Mouse (Mus musculus): ENCODE data around the gene Mei1. TPM values are rescaled to one million over a fixed set of nuclear protein-coding genes. Genes with fewer than 3 reads are reported as not detected.

Gene Mei1
- polyA plus RNA-seq, 1 experiment from 2014 or later, result 0.09 TPM

- no peak overlapping the region for H3K4me2 ChIP-seq (replicated peaks)
- peaks cover 30% of the 10 kb centered on the region for H3K4me1 ChIP-seq
- H3K36me3 ChIP-seq, result peaks cover 18% of the 10 kb centered on the region
- H3K27ac ChIP-seq, result peak overlapping the region; percentile 65; the same call in 1 of the 2 replicates
- H3K9me3 ChIP-seq, result no peaks in the 10 kb centered on the region
- WGBS, result 61% methylated on average over 22 of the region's 22 CpGs
- ATAC-seq (ENCODE audit: insufficient number of reproducible peaks, insufficient read depth, low FRiP score, low TSS enrichment), result no peak
- no peaks in the 10 kb centered on the region for H3K27me3 ChIP-seq
- no peak overlapping the region for H3K4me3 ChIP-seq
- H3K9ac ChIP-seq, result peak overlapping the region; percentile 27; the same call in 1 of the 2 replicates
These were observed 96.7 kb downstream of the Mei1 start for GRCm38 (mm10) chr15:82166240-82167100.

GRCm38 (mm10) chr15:82167201-82168168, 97.7 kb downstream of the Mei1 start:
- no peak for ATAC-seq (ENCODE audit: insufficient number of reproducible peaks, insufficient read depth, low FRiP score, low TSS enrichment)

DNA sequence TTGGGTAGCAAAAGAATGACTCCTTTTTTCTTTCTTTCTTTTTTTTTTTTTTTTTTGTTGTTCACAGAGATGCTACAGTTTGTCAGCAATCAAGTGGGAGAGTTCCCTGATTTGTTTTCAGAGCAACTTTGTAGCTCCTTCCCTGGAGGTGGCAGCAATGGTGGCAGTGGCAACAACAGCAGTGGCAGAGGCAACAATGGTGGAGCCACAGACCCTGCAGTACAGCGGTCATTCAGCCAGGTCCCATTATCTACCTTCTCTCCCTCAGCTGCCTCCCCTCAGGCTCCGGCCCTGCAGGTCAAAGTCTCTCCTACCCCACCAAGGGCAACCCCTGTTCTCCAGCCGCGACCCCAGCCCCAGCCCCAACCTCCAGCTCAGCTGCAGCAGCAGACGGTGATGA, 99.9 kb downstream of the Mei1 start:
- Histone ChIP-seq H3K36me3 (peaks cover 45% of the 10 kb centered on the region), H3K4me3 (no peak overlapping the region)
- WGBS, result 82% methylated on average over 5 of the region's 5 CpGs

More at GRCm38 (mm10) chr15:82167201-82168168, 97.7 kb downstream of the Mei1 start:
- Histone ChIP-seq H3K36me3 (peaks cover 28% of the 10 kb centered on the region), H3K9ac (no peak overlapping the region), H3K27me3 (no peaks in the 10 kb centered on the region), H3K4me3 (no peak overlapping the region), H3K27ac (no peak overlapping the region), H3K9me3 (no peaks in the 10 kb centered on the region), H3K4me2 (replicated peaks) (no peak overlapping the region), H3K4me1 (peaks cover 27% of the 10 kb centered on the region)
- WGBS, result 65% methylated on average over 23 of the region's 23 CpGs

GRCm38 (mm10) chr15:82170437-82171377, 100.9 kb downstream of the Mei1 start:
- peaks cover 55% of the 10 kb centered on the region for H3K36me3 ChIP-seq
- no peak for ATAC-seq (ENCODE audit: insufficient number of reproducible peaks, insufficient read depth, low FRiP score, low TSS enrichment)
- H3K4me1 ChIP-seq, result peaks cover 23% of the 10 kb centered on the region
- H3K9me3 ChIP-seq, result no peaks in the 10 kb centered on the region
- H3K4me2 ChIP-seq (replicated peaks), result no peak overlapping the region
- no peak overlapping the region for H3K27ac ChIP-seq
- H3K4me3 ChIP-seq, result no peak overlapping the region
- no peaks in the 10 kb centered on the region for H3K27me3 ChIP-seq
- H3K9ac ChIP-seq, result no peak overlapping the region
- WGBS, result 88% methylated on average over 36 of the region's 36 CpGs

More for the DNA sequence above, 99.9 kb downstream of the Mei1 start:
- no peaks in the 10 kb centered on the region for H3K27me3 ChIP-seq
- peaks cover 27% of the 10 kb centered on the region for H3K4me1 ChIP-seq
- H3K9ac ChIP-seq, result no peak overlapping the region
- no peak for ATAC-seq (ENCODE audit: insufficient number of reproducible peaks, insufficient read depth, low FRiP score, low TSS enrichment)
- H3K27ac ChIP-seq, result no peak overlapping the region
- no peak overlapping the region for H3K4me2 ChIP-seq (replicated peaks)
- no peaks in the 10 kb centered on the region for H3K9me3 ChIP-seq

- no peak for ATAC-seq (ENCODE audit: insufficient number of reproducible peaks, insufficient read depth, low FRiP score, low TSS enrichment)
- H3K4me2 ChIP-seq (replicated peaks), result no peak overlapping the region
- H3K9me3 ChIP-seq, result no peaks in the 10 kb centered on the region
- H3K9ac ChIP-seq, result no peak overlapping the region
- no peak overlapping the region for H3K4me3 ChIP-seq
- H3K36me3 ChIP-seq, result peaks cover 73% of the 10 kb centered on the region
- no peaks in the 10 kb centered on the region for H3K27me3 ChIP-seq
- WGBS, result 86% methylated on average over 8 of the region's 8 CpGs
- H3K4me1 ChIP-seq, result peaks cover 4% of the 10 kb centered on the region
- H3K27ac ChIP-seq, result no peak overlapping the region
These were observed 102.9 kb downstream of the Mei1 start for GRCm38 (mm10) chr15:82172648-82173047.

GRCm38 (mm10) chr15:82175091-82175490, 105.3 kb downstream of the Mei1 start:
- Histone ChIP-seq H3K36me3 (peaks cover 93% of the 10 kb centered on the region), H3K9ac (no peak overlapping the region), H3K4me1 (no peaks in the 10 kb centered on the region), H3K4me2 (replicated peaks) (no peak overlapping the region), H3K27ac (no peak overlapping the region), H3K27me3 (no peaks in the 10 kb centered on the region), H3K9me3 (no peaks in the 10 kb centered on the region), H3K4me3 (no peak overlapping the region)
- 94% methylated on average over 9 of the region's 9 CpGs for WGBS
- no peak for ATAC-seq (ENCODE audit: insufficient number of reproducible peaks, insufficient read depth, low FRiP score, low TSS enrichment)

Other genes with a start within 250 kb of the Mei1 start
- 22.9 and 23.0 TPM in 2 replicates for gene Tob2, start 211.2 kb upstream of the Mei1 start, polyA plus RNA-seq (2016; fragmentation: Nextera tagmentation; extraction: Ambion mirVana)
- 145 and 163 TPM in 2 replicates for gene Phf5a, start 198.1 kb upstream of the Mei1 start, polyA plus RNA-seq (2016; fragmentation: Nextera tagmentation; extraction: Ambion mirVana)
- 146 and 155 TPM in 2 replicates for gene Aco2, start 197.7 kb upstream of the Mei1 start, polyA plus RNA-seq (2016; fragmentation: Nextera tagmentation; extraction: Ambion mirVana)
- 59.3 and 61.3 TPM in 2 replicates for gene Polr3h, start 143.8 kb upstream of the Mei1 start, polyA plus RNA-seq (2016; fragmentation: Nextera tagmentation; extraction: Ambion mirVana)
- 12.8 and 15.9 TPM in 2 replicates for gene Csdc2, start 133.2 kb upstream of the Mei1 start, polyA plus RNA-seq (2016; fragmentation: Nextera tagmentation; extraction: Ambion mirVana)
- 25.5 and 26.0 TPM in 2 replicates for gene Pmm1, start 109.1 kb upstream of the Mei1 start, polyA plus RNA-seq (2016; fragmentation: Nextera tagmentation; extraction: Ambion mirVana)
- gene 1700029P11Rik, start 89.5 kb upstream of the Mei1 start, polyA plus RNA-seq (2016; fragmentation: Nextera tagmentation; extraction: Ambion mirVana), result not detected in 2 replicates
- 85.8 and 88.3 TPM in 2 replicates for gene Xrcc6, start 82.2 kb upstream of the Mei1 start, polyA plus RNA-seq (2016; fragmentation: Nextera tagmentation; extraction: Ambion mirVana)
- gene Desi1, start 36.1 kb upstream of the Mei1 start, polyA plus RNA-seq (2016; fragmentation: Nextera tagmentation; extraction: Ambion mirVana), result 31.6 and 34.0 TPM in 2 replicates
- 255 and 260 TPM in 2 replicates for gene Snu13, start 22.4 kb upstream of the Mei1 start, polyA plus RNA-seq (2016; fragmentation: Nextera tagmentation; extraction: Ambion mirVana)
- 0.04 TPM in 1 of 2 replicates, not detected in the other for gene 4930407I10Rik, start 10.8 kb upstream of the Mei1 start, polyA plus RNA-seq (2016; fragmentation: Nextera tagmentation; extraction: Ambion mirVana)
- gene Ccdc134, start 57.9 kb downstream of the Mei1 start, polyA plus RNA-seq (2016; fragmentation: Nextera tagmentation; extraction: Ambion mirVana), result 26.2 and 27.0 TPM in 2 replicates
- 200 and 202 TPM in 2 replicates for gene Srebf2, start 77.2 kb downstream of the Mei1 start, polyA plus RNA-seq (2016; fragmentation: Nextera tagmentation; extraction: Ambion mirVana)
- 0.75 and 0.79 TPM in 2 replicates for gene Shisa8, start 142.8 kb downstream of the Mei1 start, polyA plus RNA-seq (2016; fragmentation: Nextera tagmentation; extraction: Ambion mirVana)
- 0.13 and 0.23 TPM in 2 replicates for gene Tnfrsf13c, start 154.4 kb downstream of the Mei1 start, polyA plus RNA-seq (2016; fragmentation: Nextera tagmentation; extraction: Ambion mirVana)
- 68.8 and 71.0 TPM in 2 replicates for gene Cenpm, start 174.8 kb downstream of the Mei1 start, polyA plus RNA-seq (2016; fragmentation: Nextera tagmentation; extraction: Ambion mirVana)
- 0.29 TPM in 1 of 2 replicates, not detected in the other for gene 1500009C09Rik, start 182.4 kb downstream of the Mei1 start, polyA plus RNA-seq (2016; fragmentation: Nextera tagmentation; extraction: Ambion mirVana)
- 59.9 and 66.0 TPM in 2 replicates for gene Sept3, start 204.9 kb downstream of the Mei1 start, polyA plus RNA-seq (2016; fragmentation: Nextera tagmentation; extraction: Ambion mirVana)
- gene Wbp2nl, start 229.0 kb downstream of the Mei1 start, polyA plus RNA-seq (2016; fragmentation: Nextera tagmentation; extraction: Ambion mirVana), result 0.12 TPM in 1 of 2 replicates, not detected in the other